Mouse (Mus musculus): ENCODE measurements at regions not wholly inside any gene's neighbourhood (a gene's known extent, or its start where the extent isn't known, plus 50 kb on each side); places are given as distances from the start of the nearest gene placed in this dataset.

DNA sequence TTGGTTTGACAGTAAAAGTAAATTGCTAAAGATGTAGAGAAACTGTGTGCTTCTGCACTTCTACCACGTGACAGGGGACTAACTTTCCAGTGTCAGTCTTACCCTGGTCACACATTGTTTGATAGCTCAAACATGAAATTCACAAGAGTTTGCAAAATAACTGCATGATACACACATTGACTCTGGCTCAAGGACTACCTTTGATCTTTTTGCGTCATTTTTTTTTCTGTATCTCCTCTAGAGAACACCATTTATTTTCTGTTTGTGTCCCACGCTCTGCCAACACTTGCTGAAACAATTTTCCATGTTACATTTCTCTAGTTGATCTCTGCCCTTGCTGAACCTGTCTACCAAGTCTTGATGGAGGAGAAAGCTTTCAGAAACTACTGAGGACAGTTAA, 86.0 kb upstream of the Kynu start:
- Histone ChIP-seq H3K27me3 (ENCODE audit: control insufficient read depth in 1 of 2, insufficient read depth in 2 of 2, low read length in 2 of 2) (no peaks in the 10 kb centered on the region), H3K36me3 (ENCODE audit: control insufficient read depth in 1 of 2, insufficient read depth in 2 of 2, low read length in 2 of 2) (no peaks in the 10 kb centered on the region), H3K27ac (ENCODE audit: control insufficient read depth, low read depth, low read length) (no peak overlapping the region), H3K9me3 (replicated peaks; ENCODE audit: insufficient read depth, low read length) (no peaks in the 10 kb centered on the region), H3K79me2 (ENCODE audit: control insufficient read depth, insufficient read depth, low read length, poor library complexity) (no peaks in the 10 kb centered on the region), H3K9ac (ENCODE audit: control insufficient read depth, low read depth, low read length, poor library complexity, severe bottlenecking) (no peak overlapping the region), H3K4me1 (ENCODE audit: control insufficient read depth in 1 of 2, insufficient read depth in 2 of 2, low read length in 2 of 2) (no peaks in the 10 kb centered on the region), H3K4me3 (ENCODE audit: control insufficient read depth in 1 of 2, insufficient read depth in 1 of 2, low read depth in 2 of 2, low read length in 2 of 2) (no peak overlapping the region)
- TF ChIP-seq ETS1 (IDR thresholded peaks at IDR 0.05; ENCODE audit: low read depth, low read length) (no peak), POLR2AphosphoS2 (IDR thresholded peaks at IDR 0.05; ENCODE audit: low read length) (no peak), TAL1 (IDR thresholded peaks at IDR 0.05; ENCODE audit: low read length) (no peak), MEF2A (IDR thresholded peaks at IDR 0.05; ENCODE audit: extremely low read depth, insufficient replicate concordance, low read depth, low read length, poor library complexity, severe bottlenecking) (no peak)
- DNase-seq (ENCODE audit: low read depth, low spot score) = no peak

- Histone ChIP-seq H3K4me3 (ENCODE audit: control insufficient read depth in 1 of 2, insufficient read depth in 1 of 2, low read depth in 2 of 2, low read length in 2 of 2) (no peak overlapping the region), H3K4me1 (ENCODE audit: control insufficient read depth in 1 of 2, insufficient read depth in 2 of 2, low read length in 2 of 2) (no peaks in the 10 kb centered on the region), H3K27me3 (ENCODE audit: control insufficient read depth in 1 of 2, insufficient read depth in 2 of 2, low read length in 2 of 2) (no peaks in the 10 kb centered on the region), H3K79me2 (ENCODE audit: control insufficient read depth, insufficient read depth, low read length, poor library complexity) (no peaks in the 10 kb centered on the region), H3K9me3 (replicated peaks; ENCODE audit: insufficient read depth, low read length) (no peaks in the 10 kb centered on the region), H3K27ac (ENCODE audit: control insufficient read depth, low read depth, low read length) (no peak overlapping the region), H3K36me3 (ENCODE audit: control insufficient read depth in 1 of 2, insufficient read depth in 2 of 2, low read length in 2 of 2) (no peaks in the 10 kb centered on the region), H3K9ac (ENCODE audit: control insufficient read depth, low read depth, low read length, poor library complexity, severe bottlenecking) (no peak overlapping the region)
- TF ChIP-seq UBTF (IDR thresholded peaks at IDR 0.05; ENCODE audit: borderline replicate concordance, insufficient read depth, low read depth, low read length) (no peak), ZKSCAN1 (IDR thresholded peaks at IDR 0.05; ENCODE audit: low read depth, low read length) (no peak), HCFC1 (IDR thresholded peaks at IDR 0.05; ENCODE audit: low read depth, low read length) (no peak), E2F4 (IDR thresholded peaks at IDR 0.05; ENCODE audit: borderline replicate concordance, low read depth, low read length) (no peak), CHD1 (IDR thresholded peaks at IDR 0.05; ENCODE audit: low read depth, low read length) (no peak), MXI1 (IDR thresholded peaks at IDR 0.05; ENCODE audit: low read depth, low read length) (no peak), BHLHE40 (IDR thresholded peaks at IDR 0.05; ENCODE audit: borderline replicate concordance, low read depth, low read length) (no peak)
- no peak for DNase-seq (ENCODE audit: low read depth, low spot score)
These were observed 85.2 kb upstream of the Kynu start for GRCm38 (mm10) chr2:43469893-43470292.

DNA sequence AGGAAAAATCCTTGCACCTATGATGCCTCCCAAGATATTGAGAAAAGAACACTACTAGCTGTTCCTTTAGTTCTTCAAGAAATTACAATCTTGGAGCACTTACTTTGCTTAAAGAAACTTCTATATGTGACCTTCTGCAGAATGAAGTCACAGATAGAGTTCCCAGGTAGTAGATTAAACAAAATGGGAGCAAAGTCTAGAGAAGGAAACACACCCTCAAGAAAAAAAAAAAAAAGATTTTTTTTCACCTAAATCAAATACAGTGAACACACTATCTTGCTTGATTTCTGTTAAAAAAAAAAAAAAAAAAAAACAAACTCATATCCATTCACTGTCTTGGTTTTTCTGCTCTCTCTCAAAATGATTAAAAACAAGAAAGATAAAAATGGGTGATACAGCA, 76.6 kb upstream of the Kynu start:
- H3K9me3 ChIP-seq (replicated peaks; ENCODE audit: insufficient read depth, low read length) = no peaks in the 10 kb centered on the region
- TF ChIP-seq RAD21 (IDR thresholded peaks at IDR 0.05; ENCODE audit: low read depth, low read length) = no peak
- no peak for TF ChIP-seq TAL1 (IDR thresholded peaks at IDR 0.05; ENCODE audit: low read length)
- TF ChIP-seq ZKSCAN1 (IDR thresholded peaks at IDR 0.05; ENCODE audit: low read depth, low read length) = no peak
- TF ChIP-seq NELFE (IDR thresholded peaks at IDR 0.05; ENCODE audit: low read depth, low read length) = no peak
- TF ChIP-seq USF2 (IDR thresholded peaks at IDR 0.05; ENCODE audit: borderline replicate concordance in 1 of 2, insufficient read depth in 1 of 2, low read depth in 1 of 2, low read length in 2 of 2) = no peak
- no peak for TF ChIP-seq MAZ (IDR thresholded peaks at IDR 0.05; ENCODE audit: low read depth, low read length)
- DNase-seq (ENCODE audit: low read depth, low spot score) = no peak
- no peak overlapping the region for H3K27ac ChIP-seq (ENCODE audit: control insufficient read depth, low read depth, low read length)
- no peaks in the 10 kb centered on the region for H3K27me3 ChIP-seq (ENCODE audit: control insufficient read depth in 1 of 2, insufficient read depth in 2 of 2, low read length in 2 of 2)
- no peak overlapping the region for H3K9ac ChIP-seq (ENCODE audit: control insufficient read depth, low read depth, low read length, poor library complexity, severe bottlenecking)
- H3K36me3 ChIP-seq (ENCODE audit: control insufficient read depth in 1 of 2, insufficient read depth in 2 of 2, low read length in 2 of 2) = no peaks in the 10 kb centered on the region
- H3K4me3 ChIP-seq (ENCODE audit: control insufficient read depth in 1 of 2, insufficient read depth in 1 of 2, low read depth in 2 of 2, low read length in 2 of 2) = no peak overlapping the region
- no peaks in the 10 kb centered on the region for H3K79me2 ChIP-seq (ENCODE audit: control insufficient read depth, insufficient read depth, low read length, poor library complexity)
- H3K4me1 ChIP-seq (ENCODE audit: control insufficient read depth in 1 of 2, insufficient read depth in 2 of 2, low read length in 2 of 2) = no peaks in the 10 kb centered on the region
